Mouse (Mus musculus): ENCODE results near the gene Cblb.

GRCm38 (mm10) chr16:52229930-52230329, 198.9 kb downstream of the Cblb start:
- no peak for TF ChIP-seq CTCF (IDR thresholded peaks at IDR 0.05; ENCODE audit: low read depth)
- no peak for TF ChIP-seq EP300 (IDR thresholded peaks at IDR 0.05; ENCODE audit: low read depth)

Data from liver, postnatal 0 days (tissue).